Mouse (Mus musculus) hematopoietic stem cell, adult 5-6 weeks (primary cell): ENCODE data around the gene R3hcc1l. TPM values are rescaled to one million over a fixed set of nuclear protein-coding genes. Genes with fewer than 3 reads are reported as not detected.

ENCODE experiments used
- ATAC-seq, 2 experiments: fragments of 125-278 bp in 1 of 2; replicated peaks in 1 of 2; 2 replicates each; pipeline ENCODE4 v1.8.0; 2016 to 2017; ENCODE audit warnings: inconsistent platforms in 2 of 2, mild to moderate bottlenecking in 2 of 2, moderate number of reproducible peaks in 2 of 2, low read depth in 1 of 2, moderate TSS enrichment in 1 of 2; ENCODE audit not compliant: low FRiP score in 2 of 2, poor library complexity in 2 of 2, severe bottlenecking in 2 of 2, insufficient read depth in 1 of 2, low TSS enrichment in 1 of 2
- total RNA-seq: library from RNA; stranded (forward); fragments of 172-1452, 232-1000 nt; gene quantifications from 2 replicates; pipeline ENCODE4 v1.2.3, GENCODE M21; 2017

R3hcc1l gene
- total RNA-seq, 1 experiment from 2014 or later = 31.1 TPM

GRCm38 (mm10) chr19:42534427-42534826 lies 15.9 kb downstream of the R3hcc1l start:
- ATAC-seq = no peak

- no peak for ATAC-seq
Measured at GRCm38 (mm10) chr19:42537600-42537999, 19.0 kb downstream of the R3hcc1l start.

GRCm38 (mm10) chr19:42538911-42539310 lies 20.4 kb downstream of the R3hcc1l start:
- ATAC-seq = no peak

GRCm38 (mm10) chr19:42539414-42540189 lies 21.0 kb downstream of the R3hcc1l start:
- peak in 1 of 2 experiments; percentile 69; a peak in 3 of 4 replicates for ATAC-seq

- ATAC-seq = no peak
Measured at GRCm38 (mm10) chr19:42540649-42541048, 22.1 kb downstream of the R3hcc1l start.

GRCm38 (mm10) chr19:42558701-42559100 lies 40.1 kb downstream of the R3hcc1l start:
- no peak for ATAC-seq

- no peak for ATAC-seq
Measured at GRCm38 (mm10) chr19:42561991-42562390, 43.4 kb downstream of the R3hcc1l start.

GRCm38 (mm10) chr19:42562981-42563380 lies 44.4 kb downstream of the R3hcc1l start:
- no peak for ATAC-seq

- ATAC-seq = no peak
Measured at GRCm38 (mm10) chr19:42563726-42564270, 45.2 kb downstream of the R3hcc1l start.

- ATAC-seq = no peak
Measured at GRCm38 (mm10) chr19:42566283-42567019, 47.9 kb downstream of the R3hcc1l start.

GRCm38 (mm10) chr19:42567020-42567419 lies 48.5 kb downstream of the R3hcc1l start:
- no peak for ATAC-seq

- ATAC-seq = no peak
Measured at GRCm38 (mm10) chr19:42569076-42569475, 50.5 kb downstream of the R3hcc1l start.

- no peak for ATAC-seq
Measured at GRCm38 (mm10) chr19:42571291-42571690, 52.7 kb downstream of the R3hcc1l start.

- ATAC-seq = no peak
Measured at GRCm38 (mm10) chr19:42575317-42575716, 56.8 kb downstream of the R3hcc1l start.

GRCm38 (mm10) chr19:42576856-42577255 lies 58.3 kb downstream of the R3hcc1l start:
- ATAC-seq = no peak

- ATAC-seq = no peak
Measured at GRCm38 (mm10) chr19:42578631-42579030, 60.1 kb downstream of the R3hcc1l start.

- ATAC-seq = no peak
Measured at GRCm38 (mm10) chr19:42580701-42581100, 62.1 kb downstream of the R3hcc1l start.

GRCm38 (mm10) chr19:42582811-42583370 lies 64.3 kb downstream of the R3hcc1l start:
- no peak for ATAC-seq
